Mouse (Mus musculus): ENCODE measurements at regions not wholly inside any gene's neighbourhood (a gene's known extent, or its start where the extent isn't known, plus 50 kb on each side); places are given as distances from the start of the nearest gene placed in this dataset.
A peak's percentile ranks its signal among the peaks of the same experiment; 100 is the strongest.

DNA sequence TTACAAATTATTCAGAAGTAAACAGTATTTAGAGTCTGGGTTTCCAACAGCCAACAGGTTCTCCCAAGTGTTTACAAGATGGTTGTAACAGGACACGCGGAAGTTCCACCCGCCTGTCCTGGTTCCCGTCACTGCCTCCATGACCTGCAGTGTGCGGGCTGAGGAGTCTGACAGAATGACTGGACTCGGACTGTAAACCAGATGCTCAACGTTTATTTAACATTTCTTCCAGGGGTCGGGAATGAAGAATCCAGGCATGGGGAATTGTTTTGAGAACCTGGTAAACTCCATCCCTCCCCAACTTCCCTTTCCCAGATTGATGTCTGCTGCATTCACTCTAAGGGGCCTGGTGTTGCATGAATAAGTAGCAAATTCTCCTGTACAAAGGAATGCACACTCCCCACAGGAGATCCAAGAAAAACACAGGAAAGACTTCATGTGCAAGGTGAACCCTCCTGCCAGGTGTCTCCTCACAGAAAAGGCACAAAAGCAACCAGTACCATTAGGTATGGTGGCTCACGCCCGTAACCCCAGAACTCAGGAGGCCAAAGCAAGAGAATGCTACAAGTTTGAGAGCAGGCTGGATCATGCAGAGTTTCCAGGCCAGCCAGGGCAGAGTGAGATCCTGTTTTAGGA is 151.1 kb upstream of the Irf2bp2 start:
- DNase-seq (ENCODE audit: low spot score in 2 of 2): no peak

- DNase-seq (ENCODE audit: low spot score in 2 of 2): no peak
Measured at GRCm38 (mm10) chr8:126743296-126743695, 149.5 kb upstream of the Irf2bp2 start.

DNA sequence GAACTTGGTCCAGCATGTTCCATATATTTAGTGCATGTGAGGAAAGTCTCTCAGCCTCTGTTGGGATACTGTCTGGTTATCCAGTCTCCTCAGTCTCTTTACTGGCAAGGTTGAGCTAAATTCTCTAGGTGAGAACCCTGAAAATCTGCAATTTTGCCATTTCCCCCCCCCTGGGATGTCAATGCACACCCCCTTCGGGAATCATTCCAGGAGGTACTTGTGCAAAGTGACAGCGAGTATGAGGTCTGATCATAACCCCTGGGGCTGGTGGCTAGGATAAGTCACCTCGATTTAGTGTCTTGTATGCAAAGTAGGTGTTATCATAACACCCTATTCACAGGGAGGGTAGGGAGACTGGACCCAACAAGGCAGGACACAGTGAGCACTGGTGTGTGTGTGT is 148.3 kb upstream of the Irf2bp2 start:
- no peak for DNase-seq (ENCODE audit: low spot score in 2 of 2)

GRCm38 (mm10) chr8:126741031-126741430 is 147.2 kb upstream of the Irf2bp2 start:
- no peak for DNase-seq (ENCODE audit: low spot score in 2 of 2)

GRCm38 (mm10) chr8:126739768-126740167 is 146.0 kb upstream of the Irf2bp2 start:
- DNase-seq (ENCODE audit: low spot score in 2 of 2): no peak

DNA sequence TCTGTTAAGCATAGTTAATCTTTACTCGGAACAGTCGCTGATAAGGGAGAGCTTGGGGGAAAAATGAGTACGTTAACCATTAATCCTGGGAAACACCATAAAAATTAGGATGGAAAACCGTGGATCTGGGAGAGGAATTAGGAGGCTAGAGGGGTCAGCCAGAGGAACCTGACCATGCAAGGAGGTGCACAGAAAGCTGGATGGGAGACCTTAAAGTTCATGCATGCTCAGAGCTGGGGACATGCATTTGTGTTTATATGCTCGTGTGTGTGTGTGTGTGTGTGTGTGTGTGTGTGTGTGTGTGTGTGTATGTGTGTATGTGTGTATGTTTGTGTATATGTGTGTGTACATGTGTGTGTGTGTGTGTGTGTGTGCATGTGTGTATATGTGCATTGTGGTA is 143.2 kb upstream of the Irf2bp2 start:
- no peak for DNase-seq (ENCODE audit: low spot score in 2 of 2)

GRCm38 (mm10) chr8:126736441-126736962 is 142.7 kb upstream of the Irf2bp2 start:
- DNase-seq (ENCODE audit: low spot score in 2 of 2): no peak

- DNase-seq (ENCODE audit: low spot score in 2 of 2): peak in 1 of 2 experiments; percentile 42
Measured at GRCm38 (mm10) chr8:126735488-126736440, 142.0 kb upstream of the Irf2bp2 start.

DNA sequence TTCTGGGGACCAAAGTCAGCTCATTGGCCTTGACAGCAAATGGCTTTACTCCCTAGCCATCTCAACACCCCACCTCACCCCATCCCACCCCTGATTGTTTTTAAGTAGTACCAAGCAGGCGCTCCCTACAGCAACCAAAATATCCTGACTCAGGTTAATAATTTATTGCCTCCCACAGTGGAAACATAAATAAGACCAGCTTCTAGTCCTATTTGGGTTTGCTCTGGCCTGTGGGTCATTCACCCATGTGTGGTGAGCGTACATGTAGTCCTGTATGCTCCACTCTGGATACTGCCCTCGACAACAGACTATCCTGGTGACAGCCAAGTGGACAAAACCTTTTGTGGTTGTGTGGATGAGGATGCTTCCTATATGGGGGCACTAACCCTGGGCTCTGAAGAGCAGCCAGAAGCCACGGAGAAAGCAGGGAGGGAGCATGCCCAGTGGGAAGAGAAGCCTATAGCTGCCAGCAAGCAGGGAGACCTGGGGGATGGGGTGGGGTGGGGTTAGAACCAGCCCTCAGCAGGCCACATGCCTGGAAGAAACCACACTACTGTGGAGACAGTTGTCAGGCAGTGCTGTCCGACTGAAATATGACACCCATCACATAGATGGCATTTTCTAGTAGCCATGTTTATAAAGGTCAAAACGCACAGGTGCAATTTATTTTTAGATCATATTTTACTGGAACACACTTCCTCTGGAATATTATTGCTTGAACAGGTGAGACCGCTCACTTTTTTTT is 141.1 kb upstream of the Irf2bp2 start:
- DNase-seq (ENCODE audit: low spot score in 2 of 2): no peak

- no peak for DNase-seq (ENCODE audit: low spot score in 2 of 2)
Measured at GRCm38 (mm10) chr8:126733779-126734178, 140.0 kb upstream of the Irf2bp2 start.

DNA sequence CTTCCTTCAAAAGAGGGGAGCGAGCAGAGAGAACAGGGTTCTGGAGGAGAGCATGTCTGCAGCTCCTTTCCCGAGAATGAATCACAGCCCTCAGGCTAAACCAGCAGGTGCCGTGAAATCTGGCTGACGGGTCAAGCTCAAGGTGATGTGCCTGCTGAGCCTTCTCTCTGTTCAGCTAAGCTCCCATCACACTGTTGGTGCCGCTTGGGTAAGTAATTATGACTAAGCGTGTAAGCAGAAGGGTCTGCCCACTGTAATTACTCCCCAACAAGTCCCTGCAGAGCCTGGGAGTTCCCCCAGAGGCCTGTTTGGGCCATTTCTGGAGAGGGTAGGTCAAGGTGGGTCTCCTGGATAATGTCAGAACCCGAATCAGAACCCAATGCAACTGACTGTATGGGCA is 139.5 kb upstream of the Irf2bp2 start:
- DNase-seq (ENCODE audit: low spot score in 2 of 2): no peak

DNA sequence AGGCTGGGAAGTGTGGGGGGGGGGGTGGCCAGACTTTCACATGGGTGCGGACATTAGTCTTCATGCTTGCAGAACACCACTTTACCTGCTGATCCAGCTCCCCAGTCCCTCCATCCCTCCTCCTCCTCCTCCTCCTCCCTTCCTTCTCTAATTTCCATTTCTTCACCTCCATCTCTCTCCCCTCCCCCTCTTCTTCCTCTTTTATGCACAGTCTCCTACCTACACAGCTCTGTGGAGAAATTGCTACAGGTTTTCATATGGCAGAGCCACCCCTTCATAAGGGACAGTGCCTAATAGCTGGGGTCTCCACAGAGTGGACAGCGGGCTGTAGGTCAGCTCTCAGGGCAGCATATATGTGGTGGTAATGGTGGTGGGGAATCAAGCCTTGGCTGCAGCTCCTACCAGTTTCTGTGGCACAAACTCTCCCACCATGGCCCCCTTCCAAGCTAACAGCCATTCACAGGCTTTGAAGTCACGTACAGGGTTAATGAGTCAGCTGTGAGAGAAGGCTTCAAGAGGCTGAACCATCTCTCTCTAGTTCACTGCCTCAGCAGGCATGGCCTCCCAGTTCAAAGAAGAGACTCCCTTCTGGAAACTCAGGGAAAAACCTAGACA is 136.3 kb upstream of the Irf2bp2 start:
- no peak for DNase-seq (ENCODE audit: low spot score in 2 of 2)

- DNase-seq (ENCODE audit: low spot score in 2 of 2): no peak
Measured at GRCm38 (mm10) chr8:126728987-126729632, 135.3 kb upstream of the Irf2bp2 start.

- no peak for DNase-seq (ENCODE audit: low spot score in 2 of 2)
Measured at GRCm38 (mm10) chr8:126728135-126728534, 134.3 kb upstream of the Irf2bp2 start.

- DNase-seq (ENCODE audit: low spot score in 2 of 2): no peak
Measured at GRCm38 (mm10) chr8:126727068-126727467, 133.3 kb upstream of the Irf2bp2 start.

GRCm38 (mm10) chr8:126723259-126724122 is 129.7 kb upstream of the Irf2bp2 start:
- DNase-seq (ENCODE audit: low spot score in 2 of 2): no peak

DNA sequence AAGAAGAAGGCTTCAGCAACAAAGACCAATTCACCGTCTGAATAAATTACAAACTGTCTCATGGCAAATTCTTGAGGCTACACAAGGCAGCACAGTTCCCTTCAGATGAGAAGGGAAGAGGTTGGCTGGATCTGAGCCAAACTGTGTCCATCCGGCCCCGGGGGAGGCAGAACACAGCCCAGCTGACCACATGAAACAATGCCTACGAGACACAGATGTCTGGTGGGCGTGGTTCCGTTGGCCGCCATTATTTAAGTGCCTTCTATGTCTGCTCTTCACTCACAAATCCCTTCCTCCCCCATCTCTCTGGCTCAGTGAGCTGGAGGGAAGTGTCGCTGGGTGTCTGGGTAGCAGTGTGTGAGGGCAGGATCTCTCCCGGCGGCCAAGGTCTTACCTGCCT is 127.8 kb upstream of the Irf2bp2 start:
- peak in 1 of 2 experiments; percentile 59 for DNase-seq (ENCODE audit: low spot score in 2 of 2)

GRCm38 (mm10) chr8:126720473-126721145 is 126.8 kb upstream of the Irf2bp2 start:
- DNase-seq (ENCODE audit: low spot score in 2 of 2): no peak

DNA sequence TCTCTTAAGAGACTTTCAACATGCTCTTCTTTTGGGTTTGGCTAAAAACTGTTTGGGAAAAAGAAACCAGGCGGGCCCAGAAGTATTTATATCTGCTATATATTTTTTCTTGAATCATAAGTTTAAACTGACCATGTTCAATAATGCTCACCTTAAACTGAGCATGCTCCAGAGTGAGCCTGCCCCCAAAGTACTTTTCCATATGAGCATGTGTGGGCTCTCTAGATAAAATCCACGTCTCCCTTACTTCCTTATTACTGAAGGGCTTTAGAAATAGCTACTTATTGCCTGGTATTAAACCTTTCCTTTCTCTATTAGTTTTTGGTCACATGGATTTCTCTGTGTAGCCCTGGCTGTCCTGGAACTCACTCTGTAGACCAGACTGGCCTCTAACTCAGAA is 126.0 kb upstream of the Irf2bp2 start:
- no peak for DNase-seq (ENCODE audit: low spot score in 2 of 2)
